ENCODE assay signal across 9 mouse cellular contexts in genomic region chr2:156904976-156905717, GRCm38 (mm10). TPM values are rescaled to one million over a fixed set of nuclear protein-coding genes. Genes with fewer than 3 reads are reported as not detected.
DNase-seq lines count a peak whose midpoint lies in the region; ATAC-seq and TF ChIP-seq lines count a peak whose summit lies in the region.
"Had no signal": no experiment of that assay in that cellular context is flagged by ENCODE, and none has a peak within 500 bp of the region (broad histone marks: within the 10 kb centered on the region; RNA-seq: fewer than 3 reads in every experiment).

No protein-coding gene starts in this region.

- H3K4me1 ChIP-seq in forebrain, embryonic 13.5 days = no peaks in the 10 kb centered on the region
- no peaks in the 10 kb centered on the region for H3K4me1 ChIP-seq in forebrain, embryonic 12.5 days
- H3K4me1 ChIP-seq in ES-E14 (ENCODE audit: control insufficient read depth in 2 of 2, insufficient read depth in 2 of 2, low read length in 2 of 2, poor library complexity in 1 of 2) = no peaks in the 10 kb centered on the region
- H3K4me1 ChIP-seq in midbrain, postnatal 0 days (ENCODE audit: insufficient read depth, low read length) = no peaks in the 10 kb centered on the region
- H3K4me1 ChIP-seq: heart, embryonic 15.5 days had no signal

- DNase-seq in ES-E14 (ENCODE audit: low read depth, low spot score) = peak; percentile 22
- peak; percentile 85 to 90 for DNase-seq in cerebellum, postnatal 14 days
- peak; percentile 53 to 63 for DNase-seq in gastrocnemius, postnatal 36 days
- DNase-seq in layer of hippocampus, postnatal 14 days (ENCODE audit: low spot score in 2 of 2) = peak; percentile 70 to 83
- DNase-seq in midbrain, postnatal 0 days (ENCODE audit: low spot score) = peak; percentile 61
- no peak for DNase-seq in thymus, postnatal 25 days

- H3K4me3 ChIP-seq in forebrain, embryonic 13.5 days = no peak overlapping the region
- H3K4me3 ChIP-seq in forebrain, embryonic 12.5 days (replicated peaks) = no peak overlapping the region
- H3K4me3 ChIP-seq in ES-E14 (ENCODE audit: insufficient read depth in 1 of 2, low read depth in 1 of 2, low read length in 2 of 2, poor library complexity in 1 of 2, severe bottlenecking in 1 of 2) = no peak overlapping the region
- no peak overlapping the region for H3K4me3 ChIP-seq in midbrain, postnatal 0 days (ENCODE audit: low read depth, low read length)
- H3K4me3 ChIP-seq: heart, embryonic 15.5 days had no signal

- H3K36me3 ChIP-seq in forebrain, embryonic 13.5 days (ENCODE audit: poor library complexity, severe bottlenecking) = no peaks in the 10 kb centered on the region
- no peaks in the 10 kb centered on the region for H3K36me3 ChIP-seq in forebrain, embryonic 12.5 days (replicated peaks)
- no peaks in the 10 kb centered on the region for H3K36me3 ChIP-seq in ES-E14 (ENCODE audit: control insufficient read depth, insufficient read depth, low read length, poor library complexity, severe bottlenecking)
- H3K36me3 ChIP-seq in midbrain, postnatal 0 days (ENCODE audit: insufficient read depth, low read length) = no peaks in the 10 kb centered on the region
- H3K36me3 ChIP-seq: heart, embryonic 15.5 days had no signal

- intact Hi-C loops in gastrocnemius, postnatal 36 days (cut with DNase I) = loop anchor here (2.0 to 5.0 kb wide), 2 partner anchors 94 to 187 kb away; no protein-coding TSS in a partner anchor

- H3K9ac ChIP-seq in forebrain, embryonic 13.5 days = no peak overlapping the region
- H3K9ac ChIP-seq in forebrain, embryonic 12.5 days = no peak overlapping the region
- no peak overlapping the region for H3K9ac ChIP-seq in ES-E14 (ENCODE audit: insufficient read depth, low read depth, low read length, poor library complexity, severe bottlenecking)
- no peak overlapping the region for H3K9ac ChIP-seq in midbrain, postnatal 0 days (replicated peaks; ENCODE audit: low read length, poor library complexity, severe bottlenecking)
- H3K9ac ChIP-seq: heart, embryonic 15.5 days had no signal

- no peaks in the 10 kb centered on the region for H3K9me3 ChIP-seq in forebrain, embryonic 13.5 days (replicated peaks)
- H3K9me3 ChIP-seq in forebrain, embryonic 12.5 days = no peaks in the 10 kb centered on the region
- H3K9me3 ChIP-seq in ES-E14 (ENCODE audit: control insufficient read depth, insufficient read depth, low read depth, low read length) = no peaks in the 10 kb centered on the region
- no peaks in the 10 kb centered on the region for H3K9me3 ChIP-seq in midbrain, postnatal 0 days (ENCODE audit: low read length)
- H3K9me3 ChIP-seq: heart, embryonic 15.5 days had no signal

- no peak overlapping the region for H3K27ac ChIP-seq in forebrain, embryonic 13.5 days
- no peak overlapping the region for H3K27ac ChIP-seq in forebrain, embryonic 12.5 days
- H3K27ac ChIP-seq in ES-E14 (ENCODE audit: insufficient read depth, low read depth, low read length, poor library complexity, severe bottlenecking) = no peak overlapping the region
- no peak overlapping the region for H3K27ac ChIP-seq in midbrain, postnatal 0 days (ENCODE audit: low read depth, low read length)
- H3K27ac ChIP-seq: heart, embryonic 15.5 days had no signal

- ATAC-seq in forebrain, embryonic 13.5 days = 0 out of 2 replicates have a peak, but pooled peaks have one; percentile 27
- no peak for ATAC-seq in forebrain, embryonic 12.5 days (ENCODE audit: low FRiP score)
- no peak for ATAC-seq in midbrain, postnatal 0 days (ENCODE audit: low FRiP score)

- H3K27me3 ChIP-seq in forebrain, embryonic 13.5 days = no peaks in the 10 kb centered on the region
- no peaks in the 10 kb centered on the region for H3K27me3 ChIP-seq in forebrain, embryonic 12.5 days
- H3K27me3 ChIP-seq in midbrain, postnatal 0 days (ENCODE audit: insufficient read depth, low read length) = no peaks in the 10 kb centered on the region
- H3K27me3 ChIP-seq: heart, embryonic 15.5 days had no signal

- WGBS in forebrain, embryonic 13.5 days = 24% methylated on average over 6 of the region's 6 CpGs
- WGBS in forebrain, embryonic 12.5 days = 29% methylated on average over 6 of the region's 6 CpGs
- WGBS in midbrain, postnatal 0 days = 33% methylated on average over 6 of the region's 6 CpGs

- in situ Hi-C loops in ES-E14 (cut with MboI; ENCODE audit: low sequenced_read_pairs in 2 of 2, unreplicated experiment in 2 of 2) = no loop called here

- H3K4me2 ChIP-seq in forebrain, embryonic 13.5 days = no peak overlapping the region
- no peak overlapping the region for H3K4me2 ChIP-seq in forebrain, embryonic 12.5 days
- no peak overlapping the region for H3K4me2 ChIP-seq in midbrain, postnatal 0 days (ENCODE audit: low read depth, low read length, poor library complexity, severe bottlenecking)
- H3K4me2 ChIP-seq: heart, embryonic 15.5 days had no signal

- peak; percentile 79 for TF ChIP-seq CTCF in midbrain, postnatal 0 days (IDR thresholded peaks at IDR 0.05)

TF ChIP-seq in ES-E14, 5 proteins besides CTCF, POLR2A, EP300 and RAD21:
- no peak for TF ChIP-seq CHD2 (IDR thresholded peaks at IDR 0.05; ENCODE audit: low read depth, low read length)
- no peak for TF ChIP-seq ZNF384 (IDR thresholded peaks at IDR 0.05; ENCODE audit: low read depth, low read length)
- no peak for TF ChIP-seq HCFC1 (IDR thresholded peaks at IDR 0.05; ENCODE audit: borderline replicate concordance, insufficient read depth, low read length)
- TF ChIP-seq ZC3H11A (IDR thresholded peaks at IDR 0.05; ENCODE audit: borderline replicate concordance, low read depth, low read length) = peak; percentile 49; the same call in 1 of the 2 replicates
- no peak for TF ChIP-seq MAFK (IDR thresholded peaks at IDR 0.05; ENCODE audit: insufficient read depth, low read depth, low read length)

RNA-seq across cellular contexts. Expression of gene Sla2, which starts 18.2 kb away (rescaled TPM):
- 0.14 and 0.25 TPM in 2 replicates for polyA plus RNA-seq in forebrain, embryonic 13.5 days (2015; fragmentation: Nextera tagmentation; extraction: Ambion mirVana)
- 0.17 and 0.23 TPM in 2 replicates for polyA plus RNA-seq in forebrain, embryonic 12.5 days (2016; fragmentation: Nextera tagmentation; extraction: Ambion mirVana)
- 5.2 and 5.3 TPM in 2 replicates for total RNA-seq in ES-E14 (2012; rRNA removed)
- total RNA-seq in gastrocnemius, postnatal 36 days (2021) = under 1 TPM in 1 of 2 experiments, not detected in 1; 0.26 TPM
- total RNA-seq in layer of hippocampus, postnatal 14 days (2021) = under 1 TPM; 0.19 to 0.30 TPM
- not detected in 2 replicates for total RNA-seq in midbrain, postnatal 0 days (2014; rRNA removed)
- 0.07 TPM in 1 of 2 replicates, not detected in the other for polyA plus RNA-seq in midbrain, postnatal 0 days (2015; fragmentation: Nextera tagmentation; extraction: Ambion mirVana)

RNA-seq across cellular contexts. Expression of gene Rab5if, which starts 42.2 kb away (rescaled TPM):
- 151 and 168 TPM in 2 replicates for polyA plus RNA-seq in forebrain, embryonic 13.5 days (2015; fragmentation: Nextera tagmentation; extraction: Ambion mirVana)
- 170 and 173 TPM in 2 replicates for polyA plus RNA-seq in forebrain, embryonic 12.5 days (2016; fragmentation: Nextera tagmentation; extraction: Ambion mirVana)
- 216 and 219 TPM in 2 replicates for total RNA-seq in ES-E14 (2012; rRNA removed)
- total RNA-seq in gastrocnemius, postnatal 36 days (2021) = 10 to 100 TPM; 79.3 to 85.6 TPM
- 100 to 1,000 TPM; 108 to 114 TPM for total RNA-seq in layer of hippocampus, postnatal 14 days (2021)
- total RNA-seq in midbrain, postnatal 0 days (2014; rRNA removed) = 115 and 137 TPM in 2 replicates
- 149 and 155 TPM in 2 replicates for polyA plus RNA-seq in midbrain, postnatal 0 days (2015; fragmentation: Nextera tagmentation; extraction: Ambion mirVana)

RNA-seq across cellular contexts. Expression of gene 4930518I15Rik, which starts 47.4 kb away (rescaled TPM):
- 14.0 and 14.2 TPM in 2 replicates for polyA plus RNA-seq in forebrain, embryonic 13.5 days (2015; fragmentation: Nextera tagmentation; extraction: Ambion mirVana)
- polyA plus RNA-seq in forebrain, embryonic 12.5 days (2016; fragmentation: Nextera tagmentation; extraction: Ambion mirVana) = 8.6 and 11.8 TPM in 2 replicates
- 0.89 and 1.2 TPM in 2 replicates for total RNA-seq in ES-E14 (2012; rRNA removed)
- total RNA-seq in gastrocnemius, postnatal 36 days (2021) = under 1 TPM; 0.25 to 0.64 TPM
- 1 to 10 TPM; 3.4 to 3.5 TPM for total RNA-seq in layer of hippocampus, postnatal 14 days (2021)
- total RNA-seq in midbrain, postnatal 0 days (2014; rRNA removed) = 0.94 and 0.99 TPM in 2 replicates
- polyA plus RNA-seq in midbrain, postnatal 0 days (2015; fragmentation: Nextera tagmentation; extraction: Ambion mirVana) = 2.8 and 2.9 TPM in 2 replicates
